Mouse (Mus musculus): Measurements from ENCODE around the gene Lsmem1.

Lsmem1 gene

DNA sequence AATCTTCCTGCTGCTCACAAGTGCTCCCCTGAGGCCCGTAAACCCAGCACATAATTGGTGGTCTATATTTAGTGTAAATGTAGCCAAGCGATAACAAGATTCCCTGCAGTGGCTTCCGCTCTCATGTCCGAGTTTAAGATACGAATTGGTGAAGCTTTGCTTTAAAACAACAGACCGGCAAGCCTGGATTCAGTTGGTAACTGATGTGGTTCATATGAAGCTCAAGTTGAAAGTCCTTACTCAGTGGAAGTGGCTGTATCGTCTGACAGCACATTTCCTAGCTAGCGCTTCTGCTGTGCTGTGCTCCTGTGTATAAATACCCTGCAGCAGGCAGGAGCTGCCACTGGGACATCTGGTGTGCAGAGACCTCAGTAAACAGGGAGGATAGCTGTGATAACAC, at the start of gene Lsmem1:
TSS of gene Lsmem1 (minus strand) at position 189 of the 400 bp plus-strand sequence.
- DNase-seq (ENCODE audit: low read depth, low spot score) = no peak

DNA sequence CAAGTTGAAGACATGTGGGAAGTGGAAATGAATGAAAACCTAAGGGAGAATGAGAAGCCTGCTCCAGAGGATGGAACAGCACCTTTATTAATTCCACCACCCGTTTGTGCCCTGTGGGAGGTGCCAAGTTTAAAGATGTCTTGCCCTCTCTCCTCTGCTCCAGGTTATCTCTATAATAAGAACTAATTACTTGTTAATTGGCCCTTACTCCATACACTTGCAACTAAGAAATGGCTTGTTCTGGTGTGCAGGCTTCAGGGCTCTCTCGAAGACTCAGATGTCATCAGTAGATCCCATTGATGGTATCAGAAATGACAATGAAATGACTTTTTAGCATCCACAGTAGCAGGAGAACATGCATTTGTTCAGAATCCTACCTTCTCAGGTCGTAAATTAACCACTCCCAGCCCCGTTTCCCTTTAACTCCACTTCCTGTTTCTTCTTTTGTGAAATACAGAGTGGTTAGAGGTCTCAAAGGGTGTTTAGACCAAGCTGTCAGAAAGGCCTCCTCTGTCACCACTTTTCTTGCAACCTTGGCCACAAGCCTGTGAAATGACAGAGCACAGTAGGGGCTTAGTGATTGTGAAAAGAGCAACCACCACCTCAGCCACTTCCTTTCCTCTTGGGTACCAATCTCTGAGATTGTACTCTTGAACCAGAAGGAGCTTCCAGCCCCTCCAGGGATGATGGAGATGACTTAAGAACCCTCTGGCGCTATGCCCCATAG, 49.3 kb upstream of the Lsmem1 start, which contains the start of gene Ifrd1:
TSS of gene Ifrd1 (minus strand) at position 51 of the 727 bp plus-strand sequence.
- no peak for DNase-seq (ENCODE audit: low read depth, low spot score)

DNA sequence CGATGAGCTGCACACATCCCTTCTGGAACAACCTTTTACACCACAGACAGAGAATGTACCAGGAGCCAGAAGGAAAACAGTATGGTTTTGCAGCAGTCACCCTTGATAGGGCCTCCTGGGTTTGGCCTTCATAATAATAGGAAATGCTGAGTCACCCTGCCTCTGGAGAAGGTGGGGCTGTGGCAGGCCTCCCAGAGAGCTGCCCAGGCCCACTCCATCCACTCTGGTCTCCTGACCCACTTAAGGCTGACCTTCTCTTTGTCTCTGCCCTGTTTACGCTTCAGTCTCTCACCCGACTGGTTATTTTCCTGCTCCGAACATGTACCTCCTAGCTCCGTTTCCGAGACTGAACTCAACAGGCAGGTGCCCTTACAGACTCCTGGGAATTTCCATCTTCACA, 48.7 kb upstream of the Lsmem1 start:
- no peak for DNase-seq (ENCODE audit: low read depth, low spot score)

DNA sequence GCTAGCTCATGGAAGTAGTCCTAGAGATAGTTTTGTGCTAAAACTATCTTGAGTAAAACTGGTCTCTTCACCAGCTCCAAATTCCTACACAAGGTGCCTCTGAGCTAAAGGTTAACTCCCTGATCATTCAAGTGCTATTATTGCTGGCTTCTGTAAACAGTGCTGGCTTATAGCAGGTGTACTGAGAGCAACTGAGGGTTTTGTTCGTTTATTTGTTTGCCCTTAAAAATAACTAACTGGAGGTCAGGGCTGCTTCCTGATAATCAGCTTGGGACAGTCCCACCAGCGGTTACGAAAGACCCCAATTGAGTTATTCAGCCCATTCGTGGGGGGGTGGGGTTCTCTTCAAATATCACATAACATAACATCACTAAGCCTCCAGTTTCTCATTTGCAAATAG, 48.1 kb upstream of the Lsmem1 start:
- no peak for DNase-seq (ENCODE audit: low read depth, low spot score)

DNA sequence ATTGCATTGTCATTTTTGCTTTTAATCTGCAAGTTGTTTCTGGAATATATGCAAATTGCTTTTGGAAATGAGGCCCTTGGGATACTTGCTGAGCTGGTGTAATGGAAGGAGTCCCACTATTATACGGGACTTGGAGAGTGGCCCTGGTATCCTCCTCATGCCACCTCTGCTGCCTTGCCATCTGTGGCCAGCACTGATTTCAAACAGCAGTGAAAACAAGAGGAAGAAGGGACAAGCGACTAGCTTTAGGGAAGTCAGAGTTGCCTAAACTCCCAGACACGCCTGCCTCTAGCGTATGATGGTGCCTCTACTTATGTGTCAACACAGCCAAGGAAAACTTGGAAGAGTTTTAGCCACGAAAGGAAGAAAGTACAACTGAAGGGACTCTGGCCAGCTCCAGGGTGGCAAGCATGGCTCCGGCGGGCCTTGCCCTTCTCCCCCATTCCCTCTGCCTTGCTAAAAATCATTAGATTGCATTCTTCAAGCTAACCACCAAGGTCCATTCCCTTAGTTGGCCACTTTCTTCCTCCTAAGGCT, 46.2 kb upstream of the Lsmem1 start:
- DNase-seq (ENCODE audit: low read depth, low spot score) = no peak

DNA sequence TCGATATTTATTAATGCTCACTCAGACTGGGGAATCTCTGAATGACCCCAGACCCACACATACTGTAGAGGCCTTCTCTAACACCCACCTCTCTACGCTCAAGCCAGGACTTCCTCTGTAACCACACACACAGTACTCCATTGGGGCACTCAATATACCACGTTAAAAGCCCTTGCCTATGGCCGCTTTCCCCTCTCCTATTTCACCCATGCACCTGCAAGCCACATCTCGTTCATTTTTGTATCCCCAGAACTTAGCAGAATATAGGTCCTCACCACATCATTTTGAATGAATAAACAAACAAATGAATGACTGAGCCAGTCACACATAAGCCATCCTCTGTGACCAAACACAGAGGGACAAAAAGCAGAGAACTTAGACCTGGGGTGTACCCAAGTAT, 45.6 kb upstream of the Lsmem1 start:
- no peak for DNase-seq (ENCODE audit: low read depth, low spot score)

DNA sequence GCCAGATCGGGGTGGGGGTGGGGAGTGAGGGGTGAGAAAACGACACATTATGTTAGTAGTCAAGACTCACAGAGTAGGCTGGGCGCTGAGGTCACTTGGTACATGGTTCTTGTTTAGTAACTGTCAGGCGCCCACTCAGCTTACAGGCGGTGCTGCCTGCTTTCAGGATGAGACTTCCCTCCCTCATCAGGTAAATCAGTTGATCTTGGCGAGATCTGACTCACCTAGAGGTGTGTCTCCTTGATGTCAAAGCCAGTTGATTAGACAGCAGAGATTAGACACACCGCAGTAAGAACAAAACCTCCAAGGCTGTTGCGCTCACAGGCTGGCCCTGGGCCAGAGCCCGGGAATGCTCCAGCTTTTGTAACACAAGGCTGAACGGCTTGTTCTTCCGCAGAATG, 44.5 kb upstream of the Lsmem1 start:
- DNase-seq (ENCODE audit: low read depth, low spot score) = no peak

DNA sequence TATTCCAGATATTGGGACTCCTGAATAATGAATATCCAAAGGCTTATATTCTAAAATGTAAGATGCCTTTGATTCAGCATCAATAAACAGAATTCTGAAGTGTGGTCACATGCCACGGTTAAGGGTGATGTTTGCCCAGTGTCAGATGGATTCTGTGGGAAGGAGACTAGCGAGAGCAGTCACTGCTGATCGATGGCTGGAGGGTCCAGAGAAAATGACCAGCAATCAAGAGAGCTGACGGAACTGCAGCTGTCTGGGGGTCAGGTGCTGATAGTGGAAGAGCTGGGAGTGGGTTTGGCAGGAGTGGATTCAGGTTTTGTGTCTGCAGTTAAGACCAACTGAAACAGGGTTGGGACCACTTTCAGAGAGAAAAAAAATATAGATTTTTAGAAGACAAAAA, 44.0 kb upstream of the Lsmem1 start:
- no peak for DNase-seq (ENCODE audit: low read depth, low spot score)

DNA sequence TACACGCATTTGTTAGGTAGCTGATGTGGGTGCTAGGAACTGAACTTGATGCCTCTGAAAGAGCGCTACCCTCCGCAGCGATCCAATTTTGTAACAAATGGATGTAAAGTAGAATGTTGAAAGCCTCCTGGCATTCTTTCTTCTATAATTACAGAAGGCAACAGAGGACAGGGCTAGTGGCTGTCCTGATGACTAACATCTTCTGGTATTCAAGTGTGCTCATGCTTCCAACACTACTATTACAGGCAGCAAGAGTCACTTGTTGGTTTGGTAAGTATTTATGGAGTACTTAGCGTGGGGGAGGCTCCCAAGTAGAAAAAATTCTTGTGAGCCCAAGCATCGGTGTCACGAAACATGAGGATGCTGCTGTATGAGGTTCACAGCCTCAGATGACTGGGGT, 39.9 kb upstream of the Lsmem1 start:
- DNase-seq (ENCODE audit: low read depth, low spot score) = no peak

DNA sequence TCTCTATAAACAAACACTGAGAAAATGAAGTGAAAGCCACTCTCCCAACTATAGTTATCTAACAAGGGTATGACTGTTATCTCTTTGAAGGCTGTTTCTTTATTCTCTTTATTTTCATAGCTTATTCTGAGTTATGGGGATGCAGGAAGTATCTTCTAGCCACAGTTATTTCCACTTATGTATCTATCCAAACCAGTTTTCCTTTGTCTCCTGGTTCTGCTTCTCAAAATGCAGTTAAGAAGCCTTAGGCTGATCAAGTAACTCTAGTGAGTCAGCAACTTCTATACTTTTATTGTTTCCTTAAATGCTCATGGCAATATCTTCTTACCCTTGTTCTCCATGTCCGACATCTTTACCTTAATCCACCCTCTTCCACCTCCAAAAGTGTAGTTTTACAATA, 32.9 kb upstream of the Lsmem1 start:
- DNase-seq (ENCODE audit: low read depth, low spot score) = no peak

DNA sequence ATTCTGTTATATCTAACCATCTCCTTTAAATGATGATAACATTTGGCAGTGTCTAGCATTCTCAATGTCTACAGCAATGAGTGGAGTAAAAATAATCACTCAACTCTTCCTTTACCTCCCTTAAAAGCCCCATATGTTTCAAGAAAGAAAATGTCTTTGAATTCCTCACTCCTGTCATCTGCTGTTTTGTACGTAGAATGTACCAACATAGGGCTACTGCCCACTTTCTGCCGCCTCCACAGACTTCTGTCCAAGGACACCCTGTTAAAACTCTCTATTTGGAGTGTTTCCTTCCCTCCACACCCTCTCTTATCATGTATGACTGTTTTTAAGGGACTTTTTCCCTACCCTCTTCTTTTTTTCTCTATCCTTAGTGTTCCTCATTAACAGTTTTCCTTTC, 32.3 kb upstream of the Lsmem1 start:
- no peak for DNase-seq (ENCODE audit: low read depth, low spot score)

DNA sequence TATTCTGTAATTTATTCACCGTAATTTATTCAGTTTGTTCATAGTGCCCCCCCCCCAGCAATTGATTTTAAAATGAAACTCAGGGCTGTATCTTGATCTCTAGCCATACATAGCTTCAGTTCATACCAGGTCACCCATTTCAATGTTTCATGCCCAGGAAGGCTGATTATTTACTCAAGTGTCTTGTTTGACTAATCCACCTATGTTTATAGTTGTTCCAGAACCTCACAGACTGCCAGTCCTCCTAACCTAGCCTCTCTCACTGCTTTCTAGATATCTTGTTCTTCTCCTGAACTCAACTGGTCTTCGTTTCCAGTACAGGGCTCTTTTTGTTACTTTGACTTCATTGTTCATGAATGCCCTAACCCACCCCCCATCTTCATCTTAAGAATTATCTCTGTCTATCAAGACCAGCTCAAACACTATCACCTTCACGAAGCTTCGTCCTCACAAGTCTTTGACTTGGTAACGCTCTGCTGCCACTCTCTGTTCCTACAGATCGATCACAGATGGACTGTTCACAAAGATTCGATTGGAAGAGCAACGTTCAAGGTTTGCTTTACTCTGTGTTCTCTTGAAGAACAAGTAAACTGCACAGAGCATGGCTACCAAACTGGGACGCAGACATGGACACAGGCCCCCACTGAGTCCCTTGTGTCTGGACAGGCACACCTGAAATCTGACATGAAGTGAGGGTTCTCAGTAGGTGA, 25.0 kb upstream of the Lsmem1 start:
- DNase-seq (ENCODE audit: low read depth, low spot score) = no peak

DNA sequence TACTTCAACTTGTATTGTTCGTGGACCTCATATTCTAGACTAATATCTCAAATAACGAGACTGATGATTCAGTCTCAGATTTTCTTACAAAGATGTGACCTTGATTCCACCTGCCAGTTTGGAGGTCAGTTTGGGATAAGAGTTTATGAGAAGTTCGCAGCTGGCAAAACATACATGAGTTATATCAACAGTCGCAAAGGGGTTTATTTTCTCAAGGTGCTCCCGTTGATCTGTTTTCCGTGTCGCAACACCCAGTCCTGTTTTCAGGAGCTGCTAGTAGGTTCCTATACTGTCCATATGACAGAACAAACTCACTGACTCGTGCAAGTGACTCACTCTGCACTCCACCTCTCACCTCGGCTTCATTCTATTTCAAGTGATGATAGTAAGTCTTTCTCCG, 24.4 kb upstream of the Lsmem1 start:
- DNase-seq (ENCODE audit: low read depth, low spot score) = no peak

DNA sequence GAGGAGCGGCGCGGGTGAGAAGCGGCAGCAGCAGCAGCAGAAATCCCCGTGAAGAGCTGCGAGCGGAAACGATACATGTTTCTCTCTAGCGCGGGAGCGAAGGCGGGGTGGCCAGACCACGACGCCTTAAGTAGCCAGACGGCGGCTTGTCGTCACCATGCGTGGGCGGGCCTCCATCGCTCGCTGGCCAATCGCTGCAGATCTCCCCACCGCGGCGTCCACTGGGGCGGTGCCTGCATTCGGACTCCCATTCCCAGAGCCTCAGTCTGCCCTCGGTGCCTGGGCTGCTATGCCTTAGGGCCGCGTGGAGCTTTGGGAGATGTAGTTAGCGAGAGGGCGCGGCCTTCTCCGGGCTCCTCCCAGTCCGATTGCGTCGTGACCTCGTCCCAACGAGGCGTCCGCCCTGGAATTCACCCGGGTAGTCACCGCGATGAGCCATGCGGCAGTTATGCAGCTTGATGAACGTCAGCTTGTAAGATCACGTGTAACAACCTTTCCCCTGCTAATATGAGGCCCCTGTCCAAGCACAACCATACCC, 23.9 kb upstream of the Lsmem1 start:
- peak; percentile 94 for DNase-seq (ENCODE audit: low read depth, low spot score)

DNA sequence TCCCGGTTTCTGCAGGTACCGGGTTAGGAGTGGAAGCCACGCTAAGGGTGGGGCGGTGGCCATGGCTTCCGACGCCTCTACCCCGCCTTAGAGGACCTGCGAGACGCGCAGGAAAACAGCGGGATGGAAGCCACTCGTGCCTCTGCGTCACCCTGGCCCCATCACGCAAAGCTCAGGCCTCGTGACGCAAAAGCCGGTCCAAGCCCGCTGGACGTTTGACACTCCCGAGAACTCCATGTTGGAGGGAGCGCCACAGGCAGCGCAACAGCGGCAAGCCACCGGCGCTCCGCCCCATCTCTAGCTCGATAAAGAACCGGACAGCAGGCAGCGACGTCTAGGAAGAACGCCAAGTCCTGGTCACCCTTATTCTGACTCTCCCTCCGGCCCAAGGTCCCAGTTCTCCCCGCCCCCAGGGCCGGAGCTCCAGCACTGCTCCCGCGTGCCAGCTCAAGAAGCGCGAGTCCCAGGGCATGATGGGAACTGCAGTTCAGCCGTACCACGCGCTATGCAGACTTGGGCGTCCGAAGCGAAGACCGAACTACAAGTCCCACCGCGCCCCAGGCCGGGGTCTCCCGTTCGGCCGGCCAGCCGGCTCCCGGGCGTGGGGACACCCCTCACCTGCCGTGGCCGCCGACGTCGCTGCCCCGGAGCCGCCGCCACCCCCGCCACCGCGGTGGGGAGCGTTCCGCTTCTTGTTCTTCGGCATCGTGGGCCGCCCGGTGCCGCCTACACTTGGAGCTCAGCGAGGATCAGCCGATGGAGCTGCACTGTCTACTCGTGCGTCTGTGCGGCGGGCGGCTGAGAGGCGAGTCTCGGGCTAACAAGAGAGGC, 23.2 kb upstream of the Lsmem1 start:
- peak; percentile 85 for DNase-seq (ENCODE audit: low read depth, low spot score)

DNA sequence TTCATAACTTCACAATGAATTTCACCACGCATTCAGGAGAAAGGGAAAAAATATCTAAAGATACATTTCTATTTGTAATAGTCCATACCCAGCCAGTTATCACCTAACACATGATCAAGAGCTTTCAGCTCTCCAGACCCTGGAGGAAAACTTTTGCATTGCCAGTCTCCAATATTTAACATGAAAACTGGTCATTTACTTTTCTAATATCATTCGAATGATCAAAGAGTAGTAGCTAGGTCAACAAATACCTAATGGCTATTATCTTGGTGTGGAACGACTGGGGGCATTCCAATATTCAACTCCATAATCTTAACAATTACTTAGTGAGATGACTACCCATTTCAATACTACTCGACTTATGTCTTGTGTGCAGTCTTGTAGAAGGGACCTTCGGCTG, 22.3 kb upstream of the Lsmem1 start:
- no peak for DNase-seq (ENCODE audit: low read depth, low spot score)

DNA sequence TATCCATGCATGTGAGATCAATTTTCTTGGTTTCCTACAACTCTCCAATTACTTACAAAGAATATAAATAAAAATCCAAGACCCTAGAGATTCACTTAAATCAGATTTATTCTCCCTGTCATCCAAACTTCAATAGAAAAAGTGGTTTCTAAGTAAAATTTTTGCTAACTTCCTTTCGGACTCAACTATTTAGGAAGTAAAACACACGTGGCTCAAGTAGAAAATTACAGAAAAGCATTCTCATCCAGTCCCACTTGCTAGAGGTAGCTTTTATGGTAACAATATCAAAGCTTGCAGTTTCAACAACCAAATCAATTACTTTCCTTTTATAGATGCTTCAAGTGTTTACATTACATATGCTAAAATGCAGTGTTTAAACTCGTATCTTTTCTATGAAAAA, 21.6 kb upstream of the Lsmem1 start:
- DNase-seq (ENCODE audit: low read depth, low spot score) = no peak

DNA sequence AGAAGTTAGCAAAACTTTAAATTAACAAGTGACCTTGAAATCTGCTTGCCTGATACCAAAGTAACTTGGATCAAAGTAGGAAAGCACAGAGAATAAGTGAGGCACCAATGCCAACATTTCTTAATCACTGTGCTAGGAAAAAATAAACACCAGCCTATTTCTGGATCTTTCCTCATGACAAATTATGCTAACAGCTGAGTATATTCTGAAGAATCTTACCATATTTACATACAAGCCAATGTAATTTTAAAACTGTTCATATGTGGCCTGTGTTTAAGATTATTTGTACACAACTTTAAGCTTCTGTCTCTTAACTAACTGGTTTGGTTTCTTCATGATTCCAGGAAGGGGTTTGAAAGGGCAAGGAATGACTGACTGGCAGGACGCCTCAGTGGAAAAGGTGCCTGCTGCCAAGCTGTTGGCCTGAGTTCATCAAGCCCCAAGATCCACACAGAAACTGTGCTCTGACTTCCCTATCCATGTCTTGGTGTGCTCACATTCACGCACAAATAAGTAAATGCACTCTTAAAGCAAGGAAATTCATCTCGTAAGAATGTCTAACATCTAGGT, 20.8 kb upstream of the Lsmem1 start:
- no peak for DNase-seq (ENCODE audit: low read depth, low spot score)

DNA sequence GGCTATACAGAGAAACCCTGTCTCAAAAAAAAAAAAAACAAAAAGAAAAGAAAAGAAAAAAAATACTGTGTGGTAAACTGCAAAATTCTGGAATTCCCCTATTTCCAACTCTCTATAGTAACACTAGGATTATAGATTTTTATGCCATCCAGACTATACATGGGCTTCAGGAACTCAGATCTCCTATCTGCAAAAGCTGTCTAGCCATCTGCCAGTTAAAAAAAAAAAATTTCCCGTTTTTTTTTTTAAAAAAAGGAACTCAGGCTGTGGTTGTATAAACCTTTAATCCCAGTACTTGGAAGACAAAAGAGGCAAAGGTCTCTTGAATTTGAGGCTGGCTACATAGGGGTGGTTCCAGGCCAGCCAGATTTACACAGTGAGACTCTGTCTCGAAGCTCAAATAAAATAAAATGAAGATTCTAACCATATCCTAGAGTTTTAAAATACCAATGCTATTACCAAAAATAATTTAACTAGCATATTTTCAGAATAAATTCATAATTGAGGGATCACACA, 19.2 kb upstream of the Lsmem1 start:
- no peak for DNase-seq (ENCODE audit: low read depth, low spot score)

DNA sequence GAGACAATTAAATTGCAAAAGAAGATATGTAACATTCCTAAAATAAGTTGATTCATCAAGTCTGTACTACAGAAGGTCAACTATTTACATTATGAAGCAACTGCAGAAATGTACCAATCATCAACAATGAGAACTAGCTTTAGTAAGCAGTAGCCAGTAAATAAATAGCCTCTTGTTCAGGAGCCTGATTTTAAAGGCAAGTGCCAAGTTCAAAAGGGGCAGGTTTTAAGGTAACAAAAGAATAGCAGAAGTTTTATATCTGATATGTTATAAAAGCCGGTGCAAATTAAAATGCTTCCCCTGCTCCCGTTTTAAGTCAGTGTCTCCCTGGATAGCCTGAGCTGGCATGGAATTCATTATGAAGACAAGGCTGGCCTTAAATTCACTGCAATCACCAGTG, 18.5 kb upstream of the Lsmem1 start:
- no peak for DNase-seq (ENCODE audit: low read depth, low spot score)
